Mouse (Mus musculus) olfactory bulb, adult 2 months (tissue): ENCODE data around the gene Col6a5. TPM values are rescaled to one million over a fixed set of nuclear protein-coding genes. Genes with fewer than 3 reads are reported as not detected.

Experiments
- H3K27ac ChIP-seq: fragments of 200-500 bp; 2 replicates; pipeline ENCODE4 v1.5.1; 2012; ENCODE audit warnings: low read depth, low read length; ENCODE audit not compliant: insufficient read depth
- H3K4me1 ChIP-seq: fragments of 200-500 bp; 2 replicates; pipeline ENCODE4 v1.6.1; 2012; ENCODE audit warnings: low read length; ENCODE audit not compliant: control insufficient read depth, insufficient read depth
- H3K4me3 ChIP-seq: fragments of 200-500 bp; 2 replicates; pipeline ENCODE4 v1.5.1; 2012; ENCODE audit warnings: mild to moderate bottlenecking, low read depth, low read length, moderate library complexity; ENCODE audit not compliant: insufficient read depth
- CTCF ChIP-seq: fragments of 200-500 bp; IDR thresholded peaks from 2 replicates; pipeline ENCODE4 v1.5.1; 2012; ENCODE audit warnings: low read depth, mild to moderate bottlenecking, low read length, moderate library complexity; ENCODE audit not compliant: insufficient read depth
- POLR2A ChIP-seq: fragments of 200-500 bp; IDR thresholded peaks from 2 replicates; pipeline ENCODE4 v1.6.1; 2012; ENCODE audit warnings: mild to moderate bottlenecking, low read depth, low read length, moderate library complexity; ENCODE audit not compliant: insufficient read depth
- WGBS: fragments of 180-500 bp; shearing (Covaris S2); methylation state at CpG from one replicate; pipeline ENCODE4 v1.1.7; 2018; 5-methylcytosine and 5-hydroxymethylcytosine counted together
- polyA plus RNA-seq: library from polyadenylated mRNA; stranded (reverse); fragments of >200 nt; gene quantifications from 2 replicates; pipeline ENCODE4 v1.2.4, GENCODE M21; 2012; ENCODE audit warnings: low replicate concordance; ENCODE audit not compliant: missing spikeins, insufficient read depth, insufficient read length

Gene Col6a5
- polyA plus RNA-seq, 1 experiment = not detected

- Histone ChIP-seq H3K27ac (no peak overlapping the region), H3K4me3 (no peak overlapping the region), H3K4me1 (no peaks in the 10 kb centered on the region)
- 91% methylated on average over 1 of the region's 1 CpGs for WGBS
- TF ChIP-seq POLR2A = no peak
- TF ChIP-seq CTCF = no peak
Observed at GRCm38 (mm10) chr9:105973736-105974135, 13.3 kb upstream of the Col6a5 start.

- Histone ChIP-seq H3K27ac (no peak overlapping the region), H3K4me3 (no peak overlapping the region), H3K4me1 (no peaks in the 10 kb centered on the region)
- TF ChIP-seq CTCF = no peak
- no peak for TF ChIP-seq POLR2A
- WGBS = 94% methylated on average over 3 of the region's 3 CpGs
Observed at GRCm38 (mm10) chr9:105972031-105972430, 11.6 kb upstream of the Col6a5 start.

DNA sequence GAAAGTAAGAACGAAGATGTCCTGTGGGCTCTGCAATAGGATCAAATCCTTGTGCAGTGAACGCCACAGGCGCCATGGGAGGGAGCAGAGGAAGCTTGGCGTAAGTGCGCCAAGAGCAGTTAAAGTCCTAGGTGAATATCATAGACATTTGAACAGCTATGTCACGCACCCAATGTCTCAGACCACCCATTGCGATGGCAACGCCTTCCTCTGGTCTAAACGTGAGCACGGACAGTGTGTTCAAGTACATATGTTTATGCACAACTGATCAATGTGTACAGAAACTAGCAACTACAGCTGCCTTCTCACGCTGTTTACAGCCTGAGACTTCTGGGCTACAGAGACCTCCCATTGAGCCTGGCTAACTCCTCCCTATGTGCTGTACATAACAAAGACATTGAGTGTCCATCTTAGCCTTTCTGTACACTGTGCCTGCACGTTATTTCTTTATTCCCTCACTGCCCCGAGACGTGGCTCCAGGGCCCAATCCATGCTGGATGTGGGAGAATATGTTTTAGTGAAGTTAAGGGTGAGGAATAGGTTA lies 11.0 kb upstream of the Col6a5 start:
- WGBS = 89% methylated on average over 14 of the region's 14 CpGs
- H3K4me3 ChIP-seq = no peak overlapping the region
- TF ChIP-seq CTCF = no peak
- no peak for TF ChIP-seq POLR2A
- H3K27ac ChIP-seq = no peak overlapping the region
- H3K4me1 ChIP-seq = no peaks in the 10 kb centered on the region

- H3K4me3 ChIP-seq = no peak overlapping the region
- no peaks in the 10 kb centered on the region for H3K4me1 ChIP-seq
- TF ChIP-seq POLR2A (no peak), CTCF (no peak)
- 85% methylated on average over 5 of the region's 5 CpGs for WGBS
- no peak overlapping the region for H3K27ac ChIP-seq
Observed at GRCm38 (mm10) chr9:105970901-105971300, 10.5 kb upstream of the Col6a5 start.

- 80% methylated on average over 5 of the region's 5 CpGs for WGBS
- Histone ChIP-seq H3K4me1 (peaks cover 5% of the 10 kb centered on the region), H3K27ac (no peak overlapping the region), H3K4me3 (no peak overlapping the region)
- TF ChIP-seq CTCF (no peak), POLR2A (no peak)
Observed at GRCm38 (mm10) chr9:105967976-105968375, 7.5 kb upstream of the Col6a5 start.

- TF ChIP-seq CTCF (no peak), POLR2A (no peak)
- WGBS = 95% methylated on average over 1 of the region's 1 CpGs
- Histone ChIP-seq H3K4me3 (no peak overlapping the region), H3K27ac (no peak overlapping the region), H3K4me1 (peaks cover 8% of the 10 kb centered on the region)
Observed at GRCm38 (mm10) chr9:105959116-105959515, 1.3 kb downstream of the Col6a5 start.

GRCm38 (mm10) chr9:105949755-105950154 lies 10.7 kb downstream of the Col6a5 start:
- Histone ChIP-seq H3K4me3 (no peak overlapping the region), H3K4me1 (no peaks in the 10 kb centered on the region), H3K27ac (no peak overlapping the region)
- WGBS = 30% methylated on average over 1 of the region's 1 CpGs
- TF ChIP-seq POLR2A (no peak), CTCF (no peak)

GRCm38 (mm10) chr9:105947577-105947976 lies 12.9 kb downstream of the Col6a5 start:
- WGBS = 81% methylated on average over 3 of the region's 3 CpGs
- Histone ChIP-seq H3K4me3 (no peak overlapping the region), H3K27ac (no peak overlapping the region), H3K4me1 (no peaks in the 10 kb centered on the region)
- TF ChIP-seq POLR2A = no peak
- TF ChIP-seq CTCF = no peak

DNA sequence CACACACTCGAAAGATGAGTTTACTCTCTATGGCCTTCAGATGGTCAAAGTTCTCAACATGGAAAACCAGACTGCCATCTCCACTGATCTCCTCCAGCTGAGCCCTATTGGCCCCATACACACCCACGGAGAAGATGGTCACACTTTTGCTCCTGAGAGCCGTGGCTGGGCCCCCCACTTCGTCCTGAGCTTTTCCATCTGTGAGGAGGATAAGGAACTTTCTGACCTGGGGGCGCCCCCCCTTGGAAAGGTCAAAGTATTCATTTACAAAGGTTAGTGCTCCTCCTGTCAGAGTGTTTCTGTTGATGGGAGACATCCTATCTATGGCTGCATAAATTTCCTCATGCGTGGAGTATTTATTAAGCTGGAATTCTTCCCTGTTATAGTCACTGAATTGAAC lies 26.6 kb downstream of the Col6a5 start:
- Histone ChIP-seq H3K27ac (no peak overlapping the region), H3K4me3 (no peak overlapping the region), H3K4me1 (no peaks in the 10 kb centered on the region)
- TF ChIP-seq CTCF = no peak
- no peak for TF ChIP-seq POLR2A
- 86% methylated on average over 6 of the region's 6 CpGs for WGBS

DNA sequence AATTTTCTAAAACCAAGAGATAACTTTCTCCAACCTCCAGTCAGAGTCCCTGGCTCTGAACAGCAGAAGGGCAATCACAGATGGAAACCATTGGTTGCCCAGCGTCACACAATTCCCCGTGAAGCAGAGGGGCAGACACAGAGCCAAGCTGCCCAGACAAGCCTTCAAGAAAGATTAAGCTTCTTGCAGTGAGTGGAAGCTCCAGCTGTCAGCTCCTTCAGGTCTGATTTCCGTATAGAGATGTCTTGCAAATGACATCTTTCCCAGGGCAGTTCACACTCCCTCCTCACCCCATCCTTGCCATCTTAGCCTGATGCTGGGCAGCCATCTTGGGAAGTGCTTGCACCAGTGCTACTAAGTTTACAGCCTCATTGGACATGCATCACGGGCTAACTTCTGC lies 31.2 kb downstream of the Col6a5 start:
- Histone ChIP-seq H3K4me3 (no peak overlapping the region), H3K4me1 (no peaks in the 10 kb centered on the region), H3K27ac (no peak overlapping the region)
- WGBS = 79% methylated on average over 4 of the region's 4 CpGs
- TF ChIP-seq POLR2A = no peak
- no peak for TF ChIP-seq CTCF
